Mouse (Mus musculus) NIH3T3 (cell line): Measurements from ENCODE around the gene Arid3c.

Experiments
- DNase-seq: peaks from one replicate; pipeline ENCODE4 v3.0.0-alpha.2; 2012; ENCODE audit warnings: low read depth

The Arid3c gene

DNA sequence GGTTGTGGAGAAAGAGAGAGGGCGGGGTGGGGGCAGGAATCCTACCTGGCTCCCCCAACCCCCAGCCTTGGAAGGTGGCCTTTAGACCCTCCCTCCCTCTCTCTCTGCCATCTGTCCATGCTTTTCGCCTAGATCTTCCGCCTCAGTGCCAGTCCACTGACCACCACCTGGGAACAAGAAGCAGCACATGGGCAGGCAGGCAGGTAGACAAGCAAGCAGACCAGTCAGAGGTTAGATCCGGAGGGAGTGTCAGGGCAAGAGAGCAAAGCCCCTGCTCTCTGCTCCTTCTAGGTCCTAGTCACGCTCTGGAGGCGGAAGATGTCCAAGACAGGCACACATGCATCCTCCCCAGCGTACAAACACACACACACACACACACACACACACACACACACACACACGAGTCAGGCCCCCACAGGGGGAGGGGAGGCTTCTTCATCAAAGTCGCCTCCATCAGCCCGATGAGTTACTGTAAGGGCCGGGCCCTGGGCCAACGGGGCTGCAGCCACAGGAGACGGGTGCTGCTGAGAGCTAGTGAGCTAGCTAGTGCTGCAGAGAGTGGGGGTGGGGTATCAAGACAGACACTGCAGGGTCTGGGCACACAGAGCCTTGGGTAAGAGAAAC, 53.8 kb downstream of the Arid3c start:
- peak; percentile 61 for DNase-seq

DNA sequence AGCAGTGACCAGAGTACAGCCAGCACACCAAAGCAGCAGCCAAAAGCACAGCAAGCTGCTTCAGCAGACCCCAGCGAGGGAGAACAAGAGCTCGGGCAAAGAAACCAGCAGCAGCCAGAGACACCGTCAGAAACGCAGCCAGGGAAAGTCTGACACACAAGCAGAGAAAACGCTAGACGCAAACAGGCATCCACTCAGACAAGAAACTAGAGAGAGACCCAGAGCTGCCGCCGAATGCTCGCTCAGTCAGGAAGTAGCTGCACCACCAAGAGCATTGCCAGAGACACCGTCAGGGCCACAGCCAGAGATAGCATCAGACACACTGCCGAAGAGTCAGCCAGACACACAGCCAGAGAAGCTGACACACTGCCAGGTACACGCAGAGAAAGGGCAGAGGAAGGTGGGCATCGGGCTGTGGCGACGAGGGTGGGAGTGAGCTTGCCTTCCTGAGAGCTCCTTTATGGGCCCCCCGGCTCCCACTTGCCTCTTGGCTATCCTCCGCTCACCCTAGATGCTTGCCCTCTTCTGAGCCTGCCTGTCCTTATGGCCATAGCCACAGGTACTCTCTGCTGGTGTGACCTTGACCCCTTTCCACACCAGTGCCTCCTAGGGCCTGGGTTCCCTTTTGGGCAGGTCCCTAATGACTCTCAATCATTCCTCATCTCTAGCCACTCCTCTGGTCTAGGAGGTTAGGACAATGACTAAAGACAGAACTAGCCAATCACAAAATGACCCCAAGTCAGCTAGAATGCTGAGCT, 54.5 kb downstream of the Arid3c start:
- no peak for DNase-seq
